Mouse (Mus musculus) urinary bladder, postnatal 10 days (tissue): Measurements from ENCODE around the gene Nos1ap.

ENCODE experiments used
- DNase-seq: peaks from one replicate; pipeline ENCODE4 v3.0.0; 2022; ENCODE audit warnings: low spot score

Gene Nos1ap

DNA sequence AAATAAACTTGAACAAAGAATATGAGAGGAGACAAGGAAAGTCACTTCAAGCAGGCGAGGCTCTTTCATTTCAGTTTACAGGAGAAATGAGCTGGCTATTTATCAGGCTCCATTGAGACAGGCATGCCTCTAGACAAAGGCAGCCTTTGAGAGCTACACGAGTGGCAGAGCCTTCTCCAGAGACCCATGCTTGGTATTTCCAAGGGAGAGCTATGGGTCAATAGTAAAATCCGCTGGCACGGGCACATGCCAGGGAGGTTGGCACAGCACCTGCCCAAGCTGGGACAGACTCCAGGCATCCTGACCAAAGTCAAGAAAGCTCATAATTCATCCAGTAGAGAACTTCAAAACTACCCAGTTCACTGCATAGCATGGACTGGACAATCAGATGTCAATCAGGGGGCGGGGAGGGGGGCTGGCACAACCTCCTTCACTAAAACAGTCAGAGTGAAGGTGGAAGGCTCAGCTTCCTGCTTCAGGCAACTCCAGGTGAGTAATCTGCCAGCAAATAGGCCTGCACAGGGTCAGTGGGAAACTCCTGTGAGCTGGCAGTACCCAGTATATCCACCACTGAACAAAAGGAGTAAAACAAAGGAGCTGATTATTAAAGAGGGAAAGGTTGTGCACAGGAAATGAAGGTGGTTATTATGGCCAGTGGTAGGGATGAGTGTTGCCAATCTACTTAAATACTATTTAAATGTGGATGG, 129.6 kb downstream of the Nos1ap start:
- DNase-seq, result no peak

DNA sequence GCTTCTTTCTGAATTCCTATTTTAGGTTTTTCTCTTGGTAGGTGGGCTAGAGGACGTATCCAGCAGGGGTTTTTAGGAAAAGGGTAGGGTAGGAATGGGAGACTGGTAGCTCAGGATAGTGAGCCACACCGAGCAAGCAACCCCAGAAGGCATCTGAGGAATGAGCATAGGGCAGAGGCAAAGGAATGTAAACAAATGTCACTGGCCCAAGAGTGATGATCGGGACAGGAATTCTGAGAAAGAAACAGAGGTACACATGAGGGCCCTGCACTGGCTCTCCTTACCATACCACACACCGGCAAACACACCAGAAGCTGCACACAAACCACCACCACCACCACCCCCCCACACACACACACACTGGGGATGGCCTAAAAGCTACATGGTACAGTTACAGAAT, 132.0 kb downstream of the Nos1ap start:
- DNase-seq, result no peak

DNA sequence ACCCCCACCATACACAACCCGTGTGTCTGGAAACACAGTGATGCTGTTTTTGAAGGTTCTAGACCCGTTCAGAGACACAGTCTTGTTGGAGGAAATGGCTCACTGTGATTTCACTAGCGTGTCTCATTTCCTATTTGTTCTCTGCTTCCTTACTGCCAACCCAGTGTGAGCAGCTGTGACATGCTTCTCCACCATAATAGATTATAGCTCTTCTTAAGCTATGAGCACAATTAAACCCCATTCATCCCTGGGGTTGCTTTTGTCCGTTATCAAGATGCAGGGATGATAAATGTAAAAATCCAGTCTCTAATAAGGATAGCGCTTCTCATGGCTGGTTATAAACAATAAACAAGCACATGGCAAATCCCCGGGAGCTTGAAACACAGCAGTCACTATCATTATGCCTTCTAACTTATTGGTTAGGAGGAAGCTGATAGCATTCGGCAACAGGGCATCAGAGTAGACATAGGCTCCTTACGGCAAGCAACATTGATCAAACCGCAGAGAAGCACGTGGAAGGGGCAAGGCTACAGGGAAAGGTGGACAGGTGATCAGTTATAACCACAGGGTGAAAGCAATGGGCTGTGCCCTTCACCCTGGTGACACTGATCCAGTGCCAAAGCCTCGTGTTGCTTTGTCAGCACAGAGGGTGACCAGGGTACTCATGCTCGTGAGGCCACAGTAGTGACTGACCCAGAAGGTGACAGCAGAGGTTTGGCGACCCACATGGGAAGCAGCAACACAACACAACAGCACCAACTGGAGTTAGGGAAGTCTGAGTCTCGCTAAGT, 133.6 kb downstream of the Nos1ap start:
- DNase-seq, result no peak

DNA sequence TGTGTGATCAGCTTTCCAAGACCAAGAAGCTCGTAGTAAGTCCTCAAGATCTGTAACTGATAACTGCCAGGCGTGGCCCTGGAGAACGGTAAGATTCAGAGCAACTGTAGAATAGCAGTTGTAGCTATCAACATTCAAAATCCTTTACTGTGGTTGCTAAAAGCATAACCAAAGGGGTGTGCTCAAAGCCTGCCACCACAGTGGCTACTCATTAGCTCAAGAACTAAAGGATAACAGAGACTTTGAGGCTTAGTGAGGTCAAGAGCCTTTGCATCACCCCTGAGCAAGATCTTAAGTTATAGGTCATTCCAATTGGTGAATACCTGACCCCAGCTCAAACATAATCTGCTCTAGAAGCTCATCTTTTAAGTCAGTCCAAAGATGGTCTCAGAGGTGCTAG, 134.3 kb downstream of the Nos1ap start:
- DNase-seq, result no peak

DNA sequence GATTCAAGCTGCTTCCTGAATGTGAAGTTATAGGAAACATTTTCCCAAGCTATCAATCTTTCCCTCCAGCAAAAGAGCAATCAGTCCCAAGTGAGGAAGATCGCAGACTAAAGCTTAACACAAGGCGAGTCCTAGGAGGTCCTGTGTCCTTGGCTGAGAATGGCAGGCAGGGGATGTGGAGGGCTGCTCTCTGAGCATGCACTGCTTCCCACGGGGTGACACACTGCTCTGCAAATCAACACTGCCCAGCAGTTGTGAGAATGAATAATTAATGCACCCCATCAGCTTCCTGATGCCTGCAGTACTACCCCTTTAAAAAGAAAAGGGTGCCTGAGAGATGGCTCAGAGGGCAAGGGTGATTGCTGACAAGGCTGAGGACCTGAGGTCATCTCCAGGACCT, 136.2 kb downstream of the Nos1ap start:
- DNase-seq, result no peak

DNA sequence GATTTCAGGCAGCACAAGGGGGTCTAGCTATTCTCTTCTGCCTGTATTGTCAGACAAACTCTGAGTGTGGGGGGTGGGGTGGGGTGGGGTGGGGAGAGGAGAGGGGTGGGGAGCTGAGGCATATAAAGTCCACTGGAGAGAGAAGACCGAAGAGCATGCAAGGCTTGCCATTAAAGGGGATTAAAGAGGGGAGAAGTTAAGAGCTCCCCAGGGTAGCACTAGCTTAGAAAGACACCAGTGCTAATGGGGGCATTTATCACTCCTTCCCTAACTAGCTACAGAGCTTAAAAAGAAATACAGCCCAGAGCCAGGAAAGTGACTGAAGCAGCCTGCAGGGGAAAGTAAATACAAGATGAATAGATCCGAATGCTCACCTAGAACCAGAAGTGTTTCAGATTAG, 141.4 kb downstream of the Nos1ap start:
- no peak for DNase-seq

DNA sequence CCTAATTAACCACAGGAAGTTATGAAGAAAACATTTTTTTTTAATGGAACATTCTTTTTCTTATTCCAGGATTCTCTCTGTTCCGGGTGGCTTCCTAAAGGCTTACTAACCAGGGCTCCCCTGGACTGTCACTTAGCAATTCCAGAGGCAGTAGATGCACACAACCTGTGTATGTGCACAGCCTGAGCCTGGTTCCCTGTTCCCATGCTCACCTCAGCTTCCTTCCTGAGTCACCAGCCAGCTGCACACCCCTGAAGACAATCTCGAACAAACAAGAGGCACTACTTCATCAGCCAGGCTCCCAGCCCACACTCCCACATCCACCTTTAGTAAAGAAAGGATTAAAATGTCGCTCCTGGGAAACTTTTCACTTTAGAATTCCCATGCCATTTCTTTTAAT, 144.2 kb downstream of the Nos1ap start:
- no peak for DNase-seq

DNA sequence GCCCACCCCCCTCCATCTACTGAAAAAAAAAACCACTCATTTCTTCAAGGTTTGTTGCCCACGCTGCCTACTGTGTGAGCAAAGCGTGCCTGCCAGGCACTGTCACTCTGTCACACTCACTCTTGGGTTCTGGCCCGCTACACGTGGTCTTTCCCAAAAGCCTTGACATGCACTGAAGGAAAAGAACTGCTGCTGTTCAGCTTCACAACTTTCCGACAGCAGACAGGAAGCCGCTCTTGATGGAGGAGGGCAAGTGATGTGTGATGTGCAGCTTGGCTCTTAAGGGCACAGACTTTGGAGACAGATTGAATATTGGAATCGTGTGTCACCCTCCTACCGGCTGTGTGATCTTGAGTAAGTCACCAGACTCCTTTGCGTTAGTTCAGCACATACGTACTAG, 149.3 kb downstream of the Nos1ap start:
- no peak for DNase-seq

DNA sequence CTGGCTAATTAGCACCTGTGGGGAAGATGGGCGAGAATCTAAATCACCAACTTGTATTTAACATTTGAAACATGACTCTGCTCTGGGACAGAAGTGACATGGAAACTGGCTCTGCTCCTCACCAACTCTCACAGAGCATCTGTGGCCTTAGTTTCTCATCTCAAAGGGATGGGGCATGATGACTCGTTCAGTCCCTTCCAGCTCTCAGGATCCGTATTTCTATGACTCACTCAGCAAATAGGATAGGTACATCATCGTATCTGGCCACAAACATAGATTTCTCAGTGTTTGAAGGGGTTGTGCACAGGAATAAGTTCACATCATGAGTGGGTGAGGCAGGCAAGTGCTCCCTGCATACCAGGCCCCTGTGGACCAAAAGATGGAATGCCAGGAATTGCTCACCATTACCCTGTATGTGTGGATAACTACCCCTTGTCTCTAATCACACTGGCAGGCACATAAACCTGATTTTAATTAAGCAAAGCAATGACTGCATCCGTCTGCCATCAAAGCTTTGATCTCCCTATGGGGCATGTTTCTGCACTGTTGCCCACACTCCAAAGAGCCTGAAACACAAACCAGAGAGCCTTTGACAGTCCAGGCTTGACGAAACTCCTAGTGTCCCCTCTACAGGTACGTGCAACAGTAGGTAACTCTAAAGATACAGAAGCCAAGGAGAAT, 151.1 kb downstream of the Nos1ap start:
- DNase-seq, result no peak

DNA sequence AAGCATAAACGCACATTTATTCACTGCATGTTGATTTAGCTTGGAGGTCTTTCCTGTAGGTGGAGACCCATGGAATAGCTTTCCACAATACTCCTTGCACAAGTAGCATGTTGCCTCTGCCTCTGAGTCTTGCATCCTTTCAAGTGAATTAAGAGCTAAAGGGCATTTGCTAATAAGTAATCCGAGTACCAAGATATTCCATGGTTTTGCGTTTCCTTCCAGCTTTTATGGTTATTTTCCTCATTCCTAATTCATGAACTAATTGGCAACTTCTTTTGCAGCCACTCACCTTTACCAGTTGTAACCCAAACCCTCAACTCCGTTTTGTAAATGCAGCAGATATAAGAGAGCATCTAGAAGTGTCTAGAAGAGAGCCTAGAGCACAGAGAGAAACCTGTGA, 155.5 kb downstream of the Nos1ap start:
- DNase-seq, result no peak

DNA sequence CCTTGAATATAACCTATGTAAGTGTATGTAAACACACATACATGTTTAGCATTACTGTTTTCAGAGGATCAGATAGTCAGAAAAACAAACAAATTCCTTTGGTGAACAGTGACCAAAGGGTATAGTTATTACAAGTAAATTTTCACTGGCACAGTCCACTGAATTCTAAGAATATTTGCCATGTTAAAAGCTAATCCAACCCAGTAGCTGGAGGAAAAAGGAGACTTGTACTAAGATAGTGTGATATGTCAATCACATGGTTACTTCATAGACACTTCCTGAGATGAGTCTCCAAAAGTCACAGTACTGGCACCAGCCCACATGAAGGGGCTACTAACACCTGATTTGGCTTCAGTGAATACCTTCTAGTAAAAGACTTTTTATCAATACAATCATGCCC, 156.0 kb downstream of the Nos1ap start:
- no peak for DNase-seq

DNA sequence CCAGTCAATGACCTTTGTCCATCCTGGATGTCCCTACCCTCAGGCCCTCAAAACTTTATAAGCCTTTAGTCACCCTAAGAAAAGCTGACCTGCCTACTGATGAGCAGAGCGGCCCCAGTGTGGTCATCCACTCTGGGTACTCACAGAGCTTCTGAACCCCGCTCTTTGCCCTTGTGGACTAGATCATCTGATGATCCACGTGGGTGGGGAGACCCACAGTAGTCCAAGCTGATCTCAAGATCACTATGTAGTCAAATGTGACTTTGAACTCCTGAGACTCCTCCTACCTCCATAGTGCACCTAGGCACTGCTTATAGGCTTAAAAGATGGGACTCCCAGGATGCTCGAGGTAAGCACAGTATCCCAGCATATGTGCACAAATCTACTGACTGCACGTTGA, 157.4 kb downstream of the Nos1ap start:
- no peak for DNase-seq

DNA sequence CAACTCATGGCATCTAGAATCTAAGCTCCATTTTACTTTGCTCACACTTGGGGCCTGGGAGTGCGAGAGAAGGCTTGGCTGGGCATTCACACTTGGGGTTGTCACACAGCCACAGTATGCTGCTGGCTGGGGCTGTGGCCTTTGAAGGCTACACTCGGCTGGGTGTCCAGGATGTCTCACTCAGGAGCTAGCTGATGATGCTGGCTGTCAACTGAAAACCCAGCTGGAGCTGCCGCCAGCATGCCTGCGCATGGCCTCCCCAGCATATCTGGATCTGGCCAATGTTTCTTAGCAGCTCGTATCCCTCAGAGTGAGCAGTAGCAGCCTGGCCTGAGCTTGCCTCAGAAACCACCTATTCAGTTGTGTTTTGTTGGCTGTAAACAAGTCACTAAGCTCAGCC, 158.3 kb downstream of the Nos1ap start:
- no peak for DNase-seq

DNA sequence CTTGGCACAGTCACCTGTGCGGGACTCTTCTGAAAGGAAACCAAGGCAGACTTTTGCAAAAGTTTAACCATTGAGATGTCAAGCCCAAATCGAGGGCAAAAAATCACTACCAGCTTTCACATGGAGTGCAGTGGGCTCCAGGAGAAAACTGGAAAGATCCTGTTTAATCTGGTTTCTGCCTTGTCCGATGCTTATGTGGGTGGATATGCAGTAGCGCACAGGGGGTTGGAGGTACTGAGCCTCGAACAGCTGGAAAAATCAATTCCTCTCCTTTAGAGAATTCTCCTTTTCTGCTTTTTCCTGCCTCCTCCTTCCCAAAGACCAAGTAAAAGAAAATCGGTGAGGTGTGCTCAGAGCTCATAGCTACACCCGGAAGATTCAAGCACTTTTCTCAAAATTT, 159.0 kb downstream of the Nos1ap start:
- no peak for DNase-seq

DNA sequence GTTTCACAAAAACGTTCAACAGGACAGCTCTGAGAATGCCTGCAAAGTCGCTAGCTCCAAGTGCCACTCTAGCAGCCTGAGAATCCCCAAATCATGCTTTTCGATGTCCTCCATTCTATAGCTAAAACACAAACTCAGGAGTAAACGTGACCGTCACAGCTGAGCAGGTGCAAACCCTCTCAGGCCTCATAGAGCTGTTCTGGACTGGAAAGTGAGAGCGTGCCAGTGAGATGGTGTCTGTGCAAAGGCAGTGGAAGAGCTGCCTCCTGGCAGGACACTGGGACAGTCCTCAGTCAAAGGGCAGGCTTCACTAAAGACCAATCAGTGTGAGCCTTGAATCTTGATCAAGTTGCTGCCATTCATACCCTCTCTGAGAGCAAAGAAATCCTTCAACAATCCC, 160.0 kb downstream of the Nos1ap start:
- no peak for DNase-seq

DNA sequence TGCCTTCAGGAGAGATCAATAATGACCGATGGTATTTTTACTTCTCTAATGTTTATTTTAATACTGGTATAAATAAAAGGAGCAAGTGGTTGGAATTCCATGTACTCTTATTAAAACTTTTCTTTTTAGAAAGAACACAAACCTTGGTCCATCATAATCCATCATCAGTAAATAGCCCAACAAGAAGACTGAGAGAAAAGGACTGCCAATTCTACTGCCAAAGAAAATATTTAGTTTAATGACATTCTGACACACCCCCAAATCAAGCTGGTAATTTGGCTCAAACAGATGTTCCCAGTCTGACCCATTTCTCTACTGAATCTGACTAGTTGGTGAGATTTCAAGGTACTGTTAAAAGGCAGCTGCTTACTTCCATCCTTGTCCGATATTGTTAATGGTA, 161.5 kb downstream of the Nos1ap start:
- no peak for DNase-seq

DNA sequence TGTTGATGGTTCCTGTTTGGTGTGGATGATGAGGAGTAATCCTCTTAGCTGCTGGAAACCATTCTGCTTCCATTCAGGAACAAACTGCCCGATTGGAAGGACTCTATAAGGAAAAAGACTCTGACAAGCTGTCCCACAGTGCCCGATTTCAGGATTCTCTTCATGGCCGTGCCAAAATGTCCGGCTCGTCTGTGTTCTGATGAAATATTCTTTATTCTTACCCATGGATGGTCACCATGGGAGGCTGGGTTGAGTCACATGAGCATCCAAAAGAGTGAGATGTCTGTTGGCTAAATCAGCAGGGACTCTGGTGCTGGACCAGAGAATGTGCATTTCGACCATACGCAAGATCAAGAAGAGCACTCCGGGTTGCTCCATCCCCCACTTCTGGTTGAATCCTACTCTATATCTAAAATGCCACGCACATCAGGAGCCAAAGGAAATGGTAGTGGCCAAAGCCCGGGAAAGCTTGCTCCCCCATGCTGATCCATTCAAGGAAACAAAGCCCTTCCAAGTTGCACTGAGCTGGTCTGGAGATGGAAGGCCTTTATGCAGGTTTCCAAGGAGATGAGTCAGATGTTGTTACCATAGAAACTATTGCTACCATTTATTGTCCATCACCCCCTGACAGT, 165.3 kb downstream of the Nos1ap start:
- DNase-seq, result no peak

DNA sequence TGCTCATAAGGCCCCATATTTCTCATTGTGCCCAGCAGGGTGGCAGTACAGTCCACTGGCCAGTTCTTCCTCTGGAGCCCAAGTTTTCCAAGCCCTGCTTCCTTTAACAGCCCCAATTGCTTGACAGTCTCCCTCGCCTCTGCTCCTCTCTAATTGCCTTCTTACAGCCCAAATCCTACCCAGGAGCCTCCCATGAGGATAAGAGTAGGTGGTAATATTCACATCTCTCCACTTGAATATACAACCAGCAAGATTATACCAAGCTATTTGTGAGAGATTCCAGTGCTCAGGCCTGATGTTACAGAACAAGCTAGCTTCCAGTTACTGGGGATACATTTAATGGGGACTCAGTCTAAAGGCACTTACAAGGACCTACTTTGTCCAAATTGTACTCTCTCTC, 166.6 kb downstream of the Nos1ap start:
- DNase-seq, result no peak

DNA sequence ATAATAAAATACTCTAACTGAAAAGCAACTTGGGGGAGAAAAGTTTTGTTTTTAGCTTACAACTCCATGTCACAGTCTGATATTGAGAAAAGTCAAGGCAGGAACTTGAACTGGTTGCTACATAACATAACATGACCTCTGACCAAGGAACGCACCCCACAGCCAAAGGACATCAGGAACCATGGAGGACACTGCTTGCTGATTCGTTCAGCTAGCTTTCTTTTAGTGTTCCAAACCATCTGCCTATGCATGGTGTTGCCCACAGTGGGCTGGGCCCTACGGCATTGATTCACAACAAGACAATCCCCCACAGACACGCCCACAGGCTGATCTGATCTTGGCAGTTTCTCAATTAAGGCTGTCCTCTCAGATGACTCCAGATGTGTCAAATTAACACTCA, 167.5 kb downstream of the Nos1ap start:
- no peak for DNase-seq

DNA sequence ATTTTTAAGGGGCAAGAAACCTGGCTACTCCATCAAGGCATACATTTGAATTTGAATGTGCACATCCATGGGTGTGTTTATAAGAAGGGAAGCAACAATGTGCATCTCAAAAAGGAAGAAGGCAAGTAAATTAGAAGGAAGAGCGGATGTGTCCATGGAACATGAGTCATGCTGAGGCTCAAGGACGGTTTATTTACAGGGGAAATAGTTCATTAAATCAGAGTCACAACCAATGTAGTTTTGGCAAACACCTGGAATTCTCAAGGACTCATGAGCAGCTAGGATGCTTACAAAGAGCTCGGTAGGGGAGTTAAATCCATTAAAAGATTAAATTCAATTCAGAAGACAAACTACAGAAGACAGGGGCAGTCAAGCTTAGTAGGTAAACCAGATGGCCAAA, 169.7 kb downstream of the Nos1ap start:
- DNase-seq, result no peak

DNA sequence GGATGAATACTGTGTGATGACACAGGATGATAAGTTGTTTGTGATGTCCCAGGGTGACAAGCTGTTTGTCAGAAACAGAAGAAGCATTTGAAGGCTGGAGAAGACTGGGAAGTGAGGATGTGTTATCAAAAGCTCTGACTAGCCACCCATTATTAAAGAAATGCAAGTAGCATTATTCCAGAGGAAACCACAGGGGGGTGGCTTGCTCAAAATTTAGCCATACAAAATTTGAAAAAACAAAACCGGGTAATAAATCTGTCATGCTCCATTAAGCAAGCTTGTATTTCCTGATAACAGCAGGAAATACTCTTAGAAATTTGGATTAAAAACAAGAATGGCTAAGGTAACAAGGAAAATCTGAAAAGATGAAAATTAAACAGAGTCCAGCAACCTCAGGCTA, 171.5 kb downstream of the Nos1ap start:
- DNase-seq, result no peak

DNA sequence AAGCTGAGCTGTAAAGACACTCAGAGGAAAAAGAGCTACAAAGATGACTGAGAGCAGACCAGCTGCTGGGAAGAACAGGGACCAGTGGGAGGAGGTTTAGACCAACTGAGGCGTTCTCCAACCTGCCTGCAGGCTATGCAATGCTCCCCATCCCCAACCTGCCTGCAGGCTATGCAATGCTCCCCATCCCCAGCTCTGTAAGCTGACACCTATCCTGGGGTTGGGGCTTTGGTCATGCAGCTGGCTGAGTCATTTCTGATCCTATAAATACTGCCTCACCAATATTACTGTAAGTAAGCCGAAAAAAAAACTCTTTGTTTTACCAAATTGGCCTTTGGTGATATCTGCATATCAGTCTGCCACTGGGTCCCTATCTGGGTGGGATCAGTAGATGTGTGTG, 172.7 kb downstream of the Nos1ap start:
- no peak for DNase-seq

DNA sequence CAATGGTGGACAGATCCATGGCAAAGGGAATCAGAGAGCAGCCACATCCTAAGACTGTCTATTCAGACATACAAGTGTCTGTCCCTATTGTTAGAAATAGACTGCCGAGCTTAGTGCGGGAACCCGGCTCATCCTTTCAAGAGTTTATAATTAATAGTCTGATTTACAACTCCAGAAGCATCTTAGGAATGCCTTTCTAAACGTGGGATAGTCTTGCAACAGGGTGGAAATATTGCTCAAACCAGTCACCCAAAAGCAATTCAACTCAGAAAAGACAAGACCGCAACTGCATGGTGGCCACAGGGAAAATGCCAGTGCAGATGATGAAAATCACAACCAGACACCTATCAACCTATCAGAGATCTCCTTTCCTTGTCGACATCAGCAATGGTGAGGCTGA, 173.5 kb downstream of the Nos1ap start:
- no peak for DNase-seq
